Mouse (Mus musculus) forebrain, embryonic 16.5 days (tissue): ENCODE results near the gene Ccdc170. TPM values are rescaled to one million over a fixed set of nuclear protein-coding genes. Genes with fewer than 3 reads are reported as not detected.

Source experiments
- ATAC-seq: fragments of 200-750 bp; cut with Nextera tagmentation; 2 replicates; pipeline ENCODE4 v1.8.0; 2017; ENCODE audit warnings: mild to moderate bottlenecking, moderate library complexity
- H3K27ac ChIP-seq: fragments of 300-500 bp; sonication (generic); 2 replicates; pipeline ENCODE4 v1.5.1; 2014; ENCODE audit warnings: low read length, control low read depth
- H3K27me3 ChIP-seq: fragments of 300-500 bp; sonication (generic); replicated peaks from 2 replicates; pipeline ENCODE4 v1.6.1; 2014; ENCODE audit warnings: low read length; ENCODE audit not compliant: control insufficient read depth, insufficient read depth
- H3K36me3 ChIP-seq: fragments of 300-500 bp; sonication (generic); 2 replicates; pipeline ENCODE4 v1.6.1; 2014; ENCODE audit not compliant: control insufficient read depth, insufficient read depth
- H3K4me1 ChIP-seq: fragments of 300-500 bp; sonication (generic); replicated peaks from 2 replicates; pipeline ENCODE4 v1.6.1; 2014; ENCODE audit warnings: low read length; ENCODE audit not compliant: control insufficient read depth, insufficient read depth
- H3K4me2 ChIP-seq: fragments of 300-500 bp; sonication (generic); 2 replicates; pipeline ENCODE4 v1.6.1; 2014; ENCODE audit warnings: mild to moderate bottlenecking, low read length, control low read depth
- H3K4me3 ChIP-seq: fragments of 300-500 bp; sonication (generic); replicated peaks from 2 replicates; pipeline ENCODE4 v1.5.1; 2014; ENCODE audit warnings: mild to moderate bottlenecking, low read length, control low read depth
- H3K9ac ChIP-seq: fragments of 300-500 bp; sonication (generic); replicated peaks from 2 replicates; pipeline ENCODE4 v1.6.1; 2014; ENCODE audit warnings: low read depth, low read length, control low read depth
- H3K9me3 ChIP-seq: fragments of 300-500 bp; sonication (generic); 2 replicates; pipeline ENCODE4 v1.6.1; 2016; ENCODE audit warnings: low read length; ENCODE audit not compliant: control insufficient read depth
- WGBS: fragments of 180-500 bp; shearing (Covaris S2); extraction: QIAGEN DNeasy Blood & Tissue Kit; methylation state at CpG from one replicate; pipeline ENCODE4 v1.1.7; 2014; 5-methylcytosine and 5-hydroxymethylcytosine counted together
- polyA plus RNA-seq: library from polyadenylated mRNA; unstranded; fragments of >200 nt; fragmentation: Nextera tagmentation; extraction: Ambion mirVana; gene quantifications from 2 replicates; pipeline ENCODE4 v1.2.1, GENCODE M21; 2015

Ccdc170 gene
- polyA plus RNA-seq, 1 experiment from 2014 or later, result 0.27 TPM

DNA sequence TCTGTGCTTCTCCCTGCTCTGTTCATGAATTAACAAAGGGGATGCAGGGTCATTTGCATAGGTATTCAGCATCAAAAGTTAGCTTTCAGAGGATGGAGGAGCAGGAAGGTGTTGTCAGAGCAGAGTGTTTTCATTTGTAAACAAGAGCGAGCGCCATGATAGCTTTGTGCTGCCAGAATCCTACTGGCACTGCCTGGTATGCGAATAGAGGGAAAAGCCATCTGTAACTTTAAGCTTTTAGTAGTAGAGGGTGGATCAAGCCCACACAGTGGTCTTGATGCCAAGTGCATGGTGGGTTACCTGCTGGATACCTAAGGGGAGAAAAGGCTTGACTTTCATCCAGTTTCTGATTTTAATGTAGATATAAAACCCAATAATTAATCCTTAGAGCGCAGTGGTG lies 89.0 kb downstream of the Ccdc170 start:
- no peaks in the 10 kb centered on the region; the same call in 1 of the 2 replicates for H3K4me1 ChIP-seq
- no peaks in the 10 kb centered on the region for H3K27me3 ChIP-seq
- ATAC-seq, result peak; percentile 72
- WGBS, result 55% methylated on average over 4 of the region's 4 CpGs
- H3K4me2 ChIP-seq, result no peak overlapping the region
- H3K36me3 ChIP-seq, result no peaks in the 10 kb centered on the region
- H3K4me3 ChIP-seq, result no peak overlapping the region
- H3K27ac ChIP-seq, result no peak overlapping the region; the same call in 1 of the 2 replicates
- no peaks in the 10 kb centered on the region for H3K9me3 ChIP-seq
- no peak overlapping the region for H3K9ac ChIP-seq

DNA sequence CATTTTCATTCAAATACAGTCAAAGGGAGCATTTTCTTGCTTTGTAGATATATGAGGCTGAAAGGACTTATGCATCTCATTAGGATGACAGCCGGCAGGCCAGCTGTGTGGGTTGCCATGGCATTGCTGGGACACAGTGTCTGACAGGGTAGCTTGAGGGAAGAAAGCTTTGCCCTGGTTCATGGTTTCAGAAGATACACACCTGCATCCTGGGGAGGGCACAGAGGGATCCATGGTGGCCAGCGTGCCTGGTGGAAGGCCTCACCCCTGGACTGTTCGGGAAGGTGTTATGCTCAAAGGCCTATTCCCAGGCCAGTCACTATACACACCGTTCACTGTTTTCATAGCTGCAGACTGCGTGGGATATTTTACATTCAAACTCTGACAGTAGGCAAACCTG lies 99.6 kb downstream of the Ccdc170 start:
- no peak overlapping the region for H3K9ac ChIP-seq
- peaks cover 3% of the 10 kb centered on the region; the same call in 1 of the 2 replicates for H3K4me1 ChIP-seq
- no peak overlapping the region for H3K4me3 ChIP-seq
- no peak overlapping the region for H3K4me2 ChIP-seq
- H3K27me3 ChIP-seq, result no peaks in the 10 kb centered on the region
- ATAC-seq, result peak; percentile 88
- H3K9me3 ChIP-seq, result no peaks in the 10 kb centered on the region
- 74% methylated on average over 5 of the region's 5 CpGs for WGBS
- H3K36me3 ChIP-seq, result no peaks in the 10 kb centered on the region
- H3K27ac ChIP-seq, result no peak overlapping the region

DNA sequence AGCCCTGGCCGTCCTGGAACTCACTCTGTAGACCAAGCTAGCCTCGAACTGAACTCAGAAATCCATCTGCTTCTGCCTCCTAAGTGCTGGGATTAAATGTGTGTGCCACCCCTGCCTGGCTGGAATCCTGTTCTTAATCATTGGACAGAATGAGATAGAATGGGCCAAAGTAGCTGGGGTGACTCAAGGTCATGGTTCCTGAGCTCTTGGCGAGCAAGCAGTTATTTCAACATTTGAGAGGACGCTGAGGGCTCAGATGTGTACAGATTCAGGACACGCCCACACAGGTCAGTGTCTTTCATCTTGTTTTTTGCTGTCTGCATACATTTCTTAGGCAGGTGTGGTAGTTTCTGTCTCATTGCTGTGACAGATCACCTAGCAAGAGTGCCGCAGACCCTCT lies 104.4 kb downstream of the Ccdc170 start:
- Histone ChIP-seq H3K27ac (no peak overlapping the region), H3K27me3 (no peaks in the 10 kb centered on the region), H3K9me3 (no peaks in the 10 kb centered on the region), H3K4me1 (peaks cover 3% of the 10 kb centered on the region; the same call in 1 of the 2 replicates), H3K4me3 (no peak overlapping the region), H3K4me2 (no peak overlapping the region), H3K36me3 (no peaks in the 10 kb centered on the region), H3K9ac (no peak overlapping the region)
- no peak for ATAC-seq
- WGBS, result 89% methylated on average over 6 of the region's 6 CpGs

GRCm38 (mm10) chr10:4589576-4589975 lies 107.3 kb downstream of the Ccdc170 start:
- H3K9me3 ChIP-seq, result no peaks in the 10 kb centered on the region
- no peak overlapping the region for H3K9ac ChIP-seq
- no peaks in the 10 kb centered on the region for H3K27me3 ChIP-seq
- no peaks in the 10 kb centered on the region for H3K4me1 ChIP-seq
- H3K4me3 ChIP-seq, result no peak overlapping the region
- no peak overlapping the region for H3K4me2 ChIP-seq
- H3K27ac ChIP-seq, result no peak overlapping the region
- ATAC-seq, result no peak
- H3K36me3 ChIP-seq, result no peaks in the 10 kb centered on the region
- 80% methylated on average over 4 of the region's 4 CpGs for WGBS

GRCm38 (mm10) chr10:4590956-4591355 lies 108.7 kb downstream of the Ccdc170 start:
- Histone ChIP-seq H3K9ac (no peak overlapping the region), H3K9me3 (no peaks in the 10 kb centered on the region), H3K27me3 (no peaks in the 10 kb centered on the region), H3K4me3 (no peak overlapping the region), H3K4me1 (no peaks in the 10 kb centered on the region), H3K27ac (no peak overlapping the region), H3K4me2 (no peak overlapping the region), H3K36me3 (no peaks in the 10 kb centered on the region)
- ATAC-seq, result no peak
- WGBS, result 87% methylated on average over 8 of the region's 8 CpGs

- no peak overlapping the region for H3K27ac ChIP-seq
- H3K4me2 ChIP-seq, result no peak overlapping the region
Observed at GRCm38 (mm10) chr10:4593828-4594227, 111.5 kb downstream of the Ccdc170 start.

DNA sequence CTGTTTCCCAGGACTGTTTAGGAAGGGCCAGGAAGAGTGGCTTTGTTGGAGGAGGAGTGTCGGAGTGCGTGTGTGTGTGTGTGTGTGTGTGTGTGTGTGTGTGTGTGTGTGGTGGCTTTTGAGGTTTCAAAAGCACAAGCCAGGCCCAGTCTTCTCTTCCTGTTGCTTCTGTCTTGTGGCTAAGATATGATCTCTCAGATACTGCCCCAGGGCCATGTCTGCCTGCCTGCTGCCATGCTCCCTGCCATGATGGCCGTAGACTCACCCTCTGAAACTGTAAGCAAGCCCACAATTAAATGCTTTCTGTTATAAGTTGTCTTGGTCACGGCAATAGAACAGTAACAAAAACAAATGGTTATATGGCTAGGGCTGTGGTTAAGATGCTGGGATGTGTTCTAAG lies 114.9 kb downstream of the Ccdc170 start:
- Histone ChIP-seq H3K27ac (no peak overlapping the region), H3K9me3 (no peaks in the 10 kb centered on the region), H3K9ac (no peak overlapping the region), H3K4me3 (no peak overlapping the region), H3K36me3 (no peaks in the 10 kb centered on the region), H3K4me1 (no peaks in the 10 kb centered on the region), H3K4me2 (no peak overlapping the region), H3K27me3 (no peaks in the 10 kb centered on the region)
- ATAC-seq, result no peak
- WGBS, result 89% methylated on average over 4 of the region's 4 CpGs

More at GRCm38 (mm10) chr10:4593828-4594227, 111.5 kb downstream of the Ccdc170 start:
- Histone ChIP-seq H3K4me3 (no peak overlapping the region), H3K4me1 (no peaks in the 10 kb centered on the region), H3K9me3 (no peaks in the 10 kb centered on the region), H3K36me3 (no peaks in the 10 kb centered on the region), H3K9ac (no peak overlapping the region), H3K27me3 (no peaks in the 10 kb centered on the region)
- WGBS, result 68% methylated on average over 4 of the region's 4 CpGs
- no peak for ATAC-seq

GRCm38 (mm10) chr10:4598244-4598842 lies 116.0 kb downstream of the Ccdc170 start:
- H3K4me2 ChIP-seq, result no peak overlapping the region
- H3K27ac ChIP-seq, result no peak overlapping the region
- ATAC-seq, result no peak; the same call in 1 of the 2 replicates
- H3K36me3 ChIP-seq, result no peaks in the 10 kb centered on the region
- no peaks in the 10 kb centered on the region for H3K27me3 ChIP-seq
- H3K9ac ChIP-seq, result no peak overlapping the region
- no peak overlapping the region for H3K4me3 ChIP-seq
- H3K9me3 ChIP-seq, result no peaks in the 10 kb centered on the region
- H3K4me1 ChIP-seq, result no peaks in the 10 kb centered on the region
- 67% methylated on average over 10 of the region's 10 CpGs for WGBS

DNA sequence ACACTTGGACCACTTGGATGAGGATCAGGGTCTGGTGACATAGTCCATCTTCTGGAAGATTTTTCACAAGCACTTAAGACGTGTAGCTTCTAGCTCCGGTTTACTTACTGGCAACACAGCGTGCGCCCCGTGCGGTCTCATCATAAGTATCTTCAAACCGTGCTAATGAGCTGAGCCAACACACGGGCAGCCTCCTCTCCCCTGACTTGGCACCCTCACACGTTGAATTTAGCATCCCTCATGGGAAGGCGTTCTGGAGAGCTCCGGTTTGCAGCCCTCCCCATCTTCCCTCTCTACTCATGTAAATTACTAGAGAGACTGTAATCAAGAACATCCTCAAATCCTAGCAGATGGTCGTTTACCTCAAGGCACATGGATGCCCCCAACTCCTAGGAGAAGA lies 116.6 kb downstream of the Ccdc170 start:
- no peak overlapping the region for H3K4me2 ChIP-seq
- peak; percentile 64 for ATAC-seq
- H3K27ac ChIP-seq, result no peak overlapping the region
- H3K4me3 ChIP-seq, result no peak overlapping the region
- H3K27me3 ChIP-seq, result no peaks in the 10 kb centered on the region
- H3K36me3 ChIP-seq, result no peaks in the 10 kb centered on the region
- H3K9me3 ChIP-seq, result no peaks in the 10 kb centered on the region
- WGBS, result 74% methylated on average over 12 of the region's 12 CpGs
- no peak overlapping the region for H3K9ac ChIP-seq
- H3K4me1 ChIP-seq, result no peaks in the 10 kb centered on the region

DNA sequence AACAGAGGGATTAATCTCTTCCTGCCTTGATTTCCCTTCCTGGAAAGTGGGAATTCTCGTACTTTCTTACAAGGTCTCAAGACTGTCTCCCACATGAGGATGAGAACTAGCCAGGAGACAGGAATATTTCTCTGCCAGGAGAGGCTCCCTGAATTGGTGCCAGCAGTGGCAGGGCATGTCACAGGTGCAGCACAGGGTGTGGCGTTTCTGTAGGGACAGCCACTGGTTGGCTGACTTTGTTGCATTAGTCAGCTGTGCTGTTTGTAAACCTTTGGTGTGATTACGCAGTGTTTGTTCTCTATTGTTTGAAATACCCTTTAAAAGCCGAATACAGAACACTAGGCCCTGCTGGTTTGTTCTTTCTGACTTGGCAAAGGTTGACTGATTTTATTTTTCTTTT lies 117.3 kb downstream of the Ccdc170 start:
- H3K4me2 ChIP-seq, result no peak overlapping the region
- WGBS, result 82% methylated on average over 4 of the region's 4 CpGs
- no peaks in the 10 kb centered on the region for H3K9me3 ChIP-seq
- H3K27me3 ChIP-seq, result no peaks in the 10 kb centered on the region
- H3K27ac ChIP-seq, result no peak overlapping the region
- H3K36me3 ChIP-seq, result no peaks in the 10 kb centered on the region
- H3K4me1 ChIP-seq, result no peaks in the 10 kb centered on the region
- no peak overlapping the region for H3K9ac ChIP-seq
- no peak overlapping the region for H3K4me3 ChIP-seq
- no peak for ATAC-seq
